Mouse (Mus musculus): ENCODE data around the gene Mdm2. TPM values are rescaled to one million over a fixed set of nuclear protein-coding genes. Genes with fewer than 3 reads are reported as not detected.

The Mdm2 gene
- polyA plus RNA-seq, 1 experiment, result 2.1 TPM

DNA sequence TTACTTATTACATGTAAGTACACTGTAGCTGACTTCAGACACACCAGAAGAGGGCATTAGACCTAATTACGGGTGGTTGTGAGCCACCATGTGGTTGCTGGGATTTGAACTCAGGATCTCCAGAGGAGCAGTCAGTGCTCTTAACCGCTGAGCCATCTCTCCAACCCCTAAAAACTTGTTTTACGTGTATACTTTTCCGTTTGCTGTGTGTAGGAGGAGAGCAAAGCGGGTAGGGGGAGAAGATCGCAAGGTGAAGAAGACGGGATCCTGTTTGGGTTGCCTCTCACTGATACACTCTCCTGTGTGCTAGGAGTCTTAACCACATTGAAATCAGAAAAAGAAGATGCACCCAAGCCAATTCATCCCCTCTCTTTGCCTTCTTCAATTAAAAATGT is 56.8 kb downstream of the Mdm2 start:
- no peak for TF ChIP-seq GATA1 (IDR thresholded peaks at IDR 0.05; ENCODE audit: low read length)
- TF ChIP-seq TAL1 (IDR thresholded peaks at IDR 0.05; ENCODE audit: low read length), result no peak
- Histone ChIP-seq H3K4me3 (replicated peaks) (no peak overlapping the region), H3K36me3 (ENCODE audit: control insufficient read depth) (no peaks in the 10 kb centered on the region), H3K27me3 (ENCODE audit: control insufficient read depth) (no peaks in the 10 kb centered on the region), H3K9me3 (ENCODE audit: control insufficient read depth, low read length) (no peaks in the 10 kb centered on the region), H3K4me1 (ENCODE audit: control insufficient read depth) (no peaks in the 10 kb centered on the region)

DNA sequence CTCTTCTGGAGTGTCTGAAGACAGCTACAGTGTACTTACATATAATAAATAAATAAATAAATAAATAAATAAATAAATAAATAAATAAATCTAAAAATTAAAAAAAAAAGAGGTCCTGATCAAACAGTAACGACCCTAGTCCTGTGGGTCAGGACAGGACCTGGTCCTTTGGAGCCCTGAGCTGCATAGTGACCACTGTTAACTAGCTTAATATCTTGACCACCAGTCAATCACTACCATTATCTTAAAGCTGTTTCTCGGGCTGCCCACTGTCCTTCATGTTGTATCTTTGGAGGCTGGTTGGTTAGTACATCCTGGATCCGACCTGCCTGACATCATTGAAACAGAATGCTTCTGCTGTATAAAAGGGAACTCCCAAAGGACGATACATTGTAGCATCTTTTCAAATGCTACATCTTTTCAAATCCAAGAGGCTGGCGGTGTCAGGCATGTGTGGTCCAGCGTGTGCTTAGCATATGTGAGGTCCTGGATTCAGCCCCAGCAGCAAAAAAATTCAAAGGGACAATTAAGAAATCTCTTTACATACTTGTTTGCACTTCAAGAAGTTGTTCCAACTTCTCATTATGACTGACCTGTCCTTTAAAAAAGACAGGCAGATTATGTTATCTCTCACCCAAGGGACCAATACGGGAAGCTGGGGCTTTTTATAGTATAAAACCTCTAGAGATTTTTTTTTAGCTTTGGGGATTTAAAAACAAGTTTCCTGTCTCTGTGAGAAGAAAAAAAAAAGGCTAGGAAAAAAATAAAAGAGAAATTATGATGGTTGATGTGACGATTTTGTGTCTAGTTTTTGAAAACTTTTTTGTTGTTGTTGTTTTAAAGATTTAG is 57.4 kb downstream of the Mdm2 start:
- Histone ChIP-seq H3K36me3 (ENCODE audit: control insufficient read depth) (no peaks in the 10 kb centered on the region), H3K9me3 (ENCODE audit: control insufficient read depth, low read length) (no peaks in the 10 kb centered on the region), H3K27me3 (ENCODE audit: control insufficient read depth) (no peaks in the 10 kb centered on the region), H3K4me1 (ENCODE audit: control insufficient read depth) (no peaks in the 10 kb centered on the region), H3K4me3 (replicated peaks) (no peak overlapping the region)
- no peak for TF ChIP-seq GATA1 (IDR thresholded peaks at IDR 0.05; ENCODE audit: low read length)
- no peak for TF ChIP-seq TAL1 (IDR thresholded peaks at IDR 0.05; ENCODE audit: low read length)

DNA sequence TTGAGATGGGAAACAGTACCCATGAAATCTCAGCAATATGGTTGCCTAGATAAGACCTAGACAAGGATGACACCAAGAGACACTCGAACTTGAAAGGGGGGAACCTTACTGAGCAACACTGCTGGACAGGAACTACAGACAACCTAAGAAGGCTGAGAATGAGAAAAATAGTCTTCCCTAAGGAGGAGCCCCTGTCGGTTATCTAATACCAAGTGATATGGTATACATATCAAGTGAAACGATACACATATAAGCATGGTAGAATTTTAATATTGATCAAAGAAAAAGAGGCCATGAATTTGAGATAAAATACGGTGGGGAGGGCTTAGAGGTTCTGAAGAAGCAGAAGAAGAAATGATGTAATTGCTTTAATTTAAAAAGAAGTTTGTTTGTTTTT is 58.2 kb downstream of the Mdm2 start:
- no peaks in the 10 kb centered on the region for H3K27me3 ChIP-seq (ENCODE audit: control insufficient read depth)
- no peaks in the 10 kb centered on the region for H3K9me3 ChIP-seq (ENCODE audit: control insufficient read depth, low read length)
- H3K4me1 ChIP-seq (ENCODE audit: control insufficient read depth), result no peaks in the 10 kb centered on the region
- TF ChIP-seq GATA1 (IDR thresholded peaks at IDR 0.05; ENCODE audit: low read length) (no peak), TAL1 (IDR thresholded peaks at IDR 0.05; ENCODE audit: low read length) (no peak)
- no peaks in the 10 kb centered on the region for H3K36me3 ChIP-seq (ENCODE audit: control insufficient read depth)
- H3K4me3 ChIP-seq (replicated peaks), result no peak overlapping the region

DNA sequence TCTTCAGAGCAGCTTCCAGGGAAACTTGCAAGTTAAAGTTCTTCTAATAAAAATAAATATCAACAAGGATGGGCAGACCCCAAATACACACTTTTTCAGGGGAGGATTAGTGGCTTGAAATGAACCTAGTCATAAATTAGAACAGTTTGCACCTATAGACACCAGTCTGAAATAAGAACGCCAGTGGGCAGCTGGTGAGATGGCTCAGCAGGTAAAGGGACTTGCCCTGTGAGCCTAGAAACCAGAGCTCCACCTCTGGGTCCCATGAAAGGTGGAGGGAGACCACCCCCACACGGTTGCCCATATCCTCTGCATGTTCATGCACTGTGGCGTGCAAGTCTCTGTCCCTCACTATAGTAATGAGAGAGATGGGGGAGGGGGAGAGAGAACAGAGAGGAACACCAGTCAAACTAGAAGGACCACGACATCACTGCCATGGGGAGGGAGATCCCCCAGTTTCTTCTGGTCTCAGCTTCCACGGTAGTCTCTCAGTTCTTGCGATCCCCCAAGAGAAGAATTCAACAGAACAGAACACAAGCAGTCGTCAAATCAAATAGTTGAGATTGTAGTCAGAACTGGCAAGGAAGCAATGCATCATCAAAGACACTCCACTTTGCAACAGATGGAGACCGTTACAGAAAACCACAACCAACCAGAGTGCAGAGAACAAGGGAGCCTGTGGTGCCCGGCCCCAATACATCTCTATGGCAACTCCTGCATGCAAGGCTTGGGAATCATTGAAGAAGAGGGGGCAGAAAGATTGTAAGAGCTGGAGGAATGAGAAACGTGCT is 58.8 kb downstream of the Mdm2 start:
- TF ChIP-seq GATA1 (IDR thresholded peaks at IDR 0.05; ENCODE audit: low read length), result no peak
- TF ChIP-seq TAL1 (IDR thresholded peaks at IDR 0.05; ENCODE audit: low read length), result no peak

DNA sequence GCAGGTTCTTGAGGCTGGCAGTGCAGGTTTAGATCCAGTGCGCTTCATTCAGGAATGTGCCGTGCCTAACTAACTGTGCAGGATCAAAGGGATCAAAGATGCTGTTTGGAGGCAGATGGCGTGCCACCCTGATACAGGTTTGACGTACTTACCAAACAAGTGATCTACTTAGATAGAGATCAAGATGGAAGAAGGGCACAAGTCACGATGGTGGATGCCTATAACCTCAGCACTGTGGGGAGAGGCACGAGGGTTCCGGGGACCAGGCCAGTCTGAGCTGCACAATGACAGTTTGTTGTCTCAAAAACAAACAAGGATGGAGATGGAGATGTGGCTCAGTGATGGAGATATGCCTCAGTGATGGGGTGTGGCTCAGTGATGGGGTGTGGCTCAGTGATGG is 59.8 kb downstream of the Mdm2 start:
- TF ChIP-seq TAL1 (IDR thresholded peaks at IDR 0.05; ENCODE audit: low read length) (no peak), GATA1 (IDR thresholded peaks at IDR 0.05; ENCODE audit: low read length) (no peak)
- no peaks in the 10 kb centered on the region for H3K36me3 ChIP-seq (ENCODE audit: control insufficient read depth)
- H3K4me1 ChIP-seq (ENCODE audit: control insufficient read depth), result no peaks in the 10 kb centered on the region
- H3K9me3 ChIP-seq (ENCODE audit: control insufficient read depth, low read length), result no peaks in the 10 kb centered on the region
- H3K4me3 ChIP-seq (replicated peaks), result no peak overlapping the region
- H3K27me3 ChIP-seq (ENCODE audit: control insufficient read depth), result no peaks in the 10 kb centered on the region

More for the DNA sequence above, 58.8 kb downstream of the Mdm2 start:
- H3K27me3 ChIP-seq (ENCODE audit: control insufficient read depth), result no peaks in the 10 kb centered on the region
- H3K9me3 ChIP-seq (ENCODE audit: control insufficient read depth, low read length), result no peaks in the 10 kb centered on the region
- no peaks in the 10 kb centered on the region for H3K36me3 ChIP-seq (ENCODE audit: control insufficient read depth)
- H3K4me1 ChIP-seq (ENCODE audit: control insufficient read depth), result no peaks in the 10 kb centered on the region
- no peak overlapping the region for H3K4me3 ChIP-seq (replicated peaks)

DNA sequence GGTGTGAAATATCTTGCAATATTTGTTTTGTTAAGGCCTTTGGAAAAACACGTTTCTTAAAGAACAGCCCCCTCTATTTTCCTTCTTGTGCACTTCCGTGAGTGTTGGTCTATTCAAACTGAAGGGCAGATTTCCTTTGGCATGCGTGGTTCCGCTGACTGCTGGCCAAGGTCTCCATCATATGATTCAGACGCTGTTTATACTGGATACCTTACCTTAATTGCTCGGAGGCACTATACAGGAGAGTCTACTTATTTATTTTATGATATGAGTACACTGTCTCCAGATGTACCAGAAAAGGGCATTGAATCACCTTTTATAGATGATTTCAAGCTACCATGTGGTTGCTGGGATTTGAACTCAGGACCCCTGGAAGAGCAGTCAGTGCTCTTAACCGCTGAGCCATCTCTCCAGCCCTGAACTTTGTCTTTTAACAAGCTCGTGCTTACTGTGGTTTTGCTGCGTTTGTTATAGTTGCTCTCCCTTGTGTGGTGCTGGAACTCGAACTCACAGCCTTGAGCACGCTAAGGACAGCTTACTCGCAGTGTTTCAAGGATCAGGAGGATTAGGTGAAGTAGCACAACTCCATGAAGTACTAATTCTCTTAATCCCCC is 60.4 kb downstream of the Mdm2 start:
- H3K4me1 ChIP-seq (ENCODE audit: control insufficient read depth), result no peaks in the 10 kb centered on the region
- TF ChIP-seq GATA1 (IDR thresholded peaks at IDR 0.05; ENCODE audit: low read length) (no peak), TAL1 (IDR thresholded peaks at IDR 0.05; ENCODE audit: low read length) (no peak)
- H3K27me3 ChIP-seq (ENCODE audit: control insufficient read depth), result no peaks in the 10 kb centered on the region
- H3K36me3 ChIP-seq (ENCODE audit: control insufficient read depth), result no peaks in the 10 kb centered on the region
- H3K9me3 ChIP-seq (ENCODE audit: control insufficient read depth, low read length), result no peaks in the 10 kb centered on the region
- H3K4me3 ChIP-seq (replicated peaks), result no peak overlapping the region

DNA sequence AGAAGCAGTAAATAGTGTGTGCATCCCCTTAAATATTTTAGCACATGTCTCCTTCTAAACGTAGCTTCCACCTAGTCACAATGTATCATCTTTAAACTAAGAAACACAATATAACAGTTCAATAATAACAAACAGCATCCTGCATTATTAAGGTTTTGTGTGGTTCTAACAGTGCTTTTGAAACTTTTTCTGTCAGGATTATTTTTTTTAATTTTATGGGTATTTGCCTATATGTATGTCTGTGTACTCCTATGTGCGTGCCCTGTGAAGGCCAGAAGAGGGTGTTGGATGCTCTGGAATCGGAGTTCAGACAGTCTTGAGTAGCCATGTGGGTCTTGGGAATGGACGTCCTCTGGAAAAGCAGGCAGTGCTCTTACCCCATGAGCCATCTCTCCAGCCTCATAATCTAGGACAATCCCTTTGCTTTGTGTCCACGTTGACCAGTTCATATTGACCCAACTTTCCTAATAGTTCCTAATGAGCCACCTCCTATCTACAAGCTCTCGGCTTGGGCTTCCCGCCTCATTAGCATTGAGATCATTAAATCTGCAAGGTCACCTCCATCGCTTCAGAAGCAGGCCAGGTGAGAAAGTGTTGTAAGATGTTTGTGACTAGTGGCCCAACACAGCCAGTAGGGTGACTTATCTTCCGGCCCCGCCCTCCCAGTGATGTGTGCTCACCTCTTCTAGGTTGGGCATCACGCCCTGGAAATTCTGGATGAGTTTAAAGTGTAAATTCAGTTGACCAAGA is 61.1 kb downstream of the Mdm2 start:
- no peak overlapping the region for H3K4me3 ChIP-seq (replicated peaks)
- TF ChIP-seq TAL1 (IDR thresholded peaks at IDR 0.05; ENCODE audit: low read length) (no peak), GATA1 (IDR thresholded peaks at IDR 0.05; ENCODE audit: low read length) (no peak)
- no peaks in the 10 kb centered on the region for H3K27me3 ChIP-seq (ENCODE audit: control insufficient read depth)
- H3K9me3 ChIP-seq (ENCODE audit: control insufficient read depth, low read length), result no peaks in the 10 kb centered on the region
- no peaks in the 10 kb centered on the region for H3K36me3 ChIP-seq (ENCODE audit: control insufficient read depth)
- H3K4me1 ChIP-seq (ENCODE audit: control insufficient read depth), result no peaks in the 10 kb centered on the region

DNA sequence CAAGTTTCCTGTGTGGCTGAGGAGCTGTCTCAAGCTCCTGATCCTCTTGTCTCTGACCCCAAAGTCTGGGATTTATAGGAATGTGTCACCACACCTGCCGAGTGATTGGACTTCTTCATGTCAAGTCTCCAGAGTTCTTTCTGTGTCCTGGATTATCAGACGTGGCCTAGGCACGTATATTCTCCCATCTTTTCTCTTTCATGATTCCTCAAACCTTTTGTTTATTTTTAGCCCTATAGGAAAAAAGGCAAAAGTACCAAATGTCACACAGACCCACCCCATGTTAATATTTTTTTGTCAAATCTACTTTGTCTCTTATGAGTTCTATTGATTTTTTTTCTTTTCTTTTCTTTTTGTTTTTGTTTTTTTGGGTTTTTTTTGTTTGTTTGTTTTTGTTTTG is 61.9 kb downstream of the Mdm2 start:
- Histone ChIP-seq H3K36me3 (ENCODE audit: control insufficient read depth) (no peaks in the 10 kb centered on the region), H3K27me3 (ENCODE audit: control insufficient read depth) (no peaks in the 10 kb centered on the region), H3K9me3 (ENCODE audit: control insufficient read depth, low read length) (no peaks in the 10 kb centered on the region), H3K4me1 (ENCODE audit: control insufficient read depth) (no peaks in the 10 kb centered on the region), H3K4me3 (replicated peaks) (no peak overlapping the region)
- no peak for TF ChIP-seq GATA1 (IDR thresholded peaks at IDR 0.05; ENCODE audit: low read length)

All from erythroblast, embryonic 14.5 days (primary cell).